Mouse (Mus musculus) embryonic facial prominence, embryonic 15.5 days (tissue): ENCODE results near the gene Dgki. TPM values are rescaled to one million over a fixed set of nuclear protein-coding genes. Genes with fewer than 3 reads are reported as not detected.
"Not testable (repeated sequence)": the region's sequence is repeated elsewhere in the genome, so short reads cannot be mapped to it uniquely, and the experiment has no call there.

Experiments
- ATAC-seq: fragments of 200-750 bp; cut with Nextera tagmentation; 2 replicates; pipeline ENCODE4 v1.8.0; 2017; ENCODE audit warnings: low read depth, moderate TSS enrichment; ENCODE audit not compliant: insufficient number of reproducible peaks, low FRiP score, low TSS enrichment
- H3K27ac ChIP-seq: fragments of 300-500 bp; sonication (generic); replicated peaks from 2 replicates; pipeline ENCODE4 v1.5.1; 2015; ENCODE audit warnings: mild to moderate bottlenecking, inconsistent platforms
- H3K27me3 ChIP-seq: fragments of 300-500 bp; sonication (generic); 2 replicates; pipeline ENCODE4 v1.6.1; 2015; ENCODE audit warnings: inconsistent platforms
- H3K36me3 ChIP-seq: fragments of 300-500 bp; sonication (generic); 2 replicates; pipeline ENCODE4 v1.6.1; 2015; ENCODE audit warnings: mild to moderate bottlenecking, inconsistent platforms
- H3K4me1 ChIP-seq: fragments of 300-500 bp; sonication (generic); 2 replicates; pipeline ENCODE4 v1.6.1; 2015; ENCODE audit warnings: inconsistent platforms
- H3K4me2 ChIP-seq: fragments of 300-500 bp; sonication (generic); replicated peaks from 2 replicates; pipeline ENCODE4 v1.6.1; 2015; ENCODE audit warnings: mild to moderate bottlenecking, inconsistent platforms
- H3K4me3 ChIP-seq: fragments of 300-500 bp; sonication (generic); replicated peaks from 2 replicates; pipeline ENCODE4 v1.5.1; 2015; ENCODE audit warnings: mild to moderate bottlenecking, inconsistent platforms
- H3K9ac ChIP-seq: fragments of 300-500 bp; sonication (generic); 2 replicates; pipeline ENCODE4 v1.6.1; 2015; ENCODE audit warnings: inconsistent platforms
- H3K9me3 ChIP-seq: fragments of 300-500 bp; sonication (generic); replicated peaks from 2 replicates; pipeline ENCODE4 v1.6.1; 2016; ENCODE audit warnings: inconsistent platforms
- WGBS: fragments of 180-500 bp; shearing (Covaris S2); methylation state at CpG from one replicate; pipeline ENCODE4 v1.1.7; 2015; 5-methylcytosine and 5-hydroxymethylcytosine counted together
- polyA plus RNA-seq: library from polyadenylated mRNA; unstranded; fragments of >200 nt; fragmentation: Nextera tagmentation; extraction: Ambion mirVana; gene quantifications from 2 replicates; pipeline ENCODE4 v1.2.1, GENCODE M21; 2015

The Dgki gene
- polyA plus RNA-seq, 1 experiment from 2014 or later, result 0.83 TPM

- Histone ChIP-seq H3K27me3 (no peaks in the 10 kb centered on the region), H3K36me3 (no peaks in the 10 kb centered on the region), H3K4me1 (peaks cover 23% of the 10 kb centered on the region), H3K4me2 (no peak overlapping the region), H3K27ac (no peak overlapping the region), H3K9me3 (no peaks in the 10 kb centered on the region), H3K4me3 (no peak overlapping the region), H3K9ac (no peak overlapping the region)
- ATAC-seq, result no peak
- 90% methylated on average over 4 of the region's 4 CpGs for WGBS
These were observed 152.5 kb downstream of the Dgki start for GRCm38 (mm10) chr6:37147431-37148022.

DNA sequence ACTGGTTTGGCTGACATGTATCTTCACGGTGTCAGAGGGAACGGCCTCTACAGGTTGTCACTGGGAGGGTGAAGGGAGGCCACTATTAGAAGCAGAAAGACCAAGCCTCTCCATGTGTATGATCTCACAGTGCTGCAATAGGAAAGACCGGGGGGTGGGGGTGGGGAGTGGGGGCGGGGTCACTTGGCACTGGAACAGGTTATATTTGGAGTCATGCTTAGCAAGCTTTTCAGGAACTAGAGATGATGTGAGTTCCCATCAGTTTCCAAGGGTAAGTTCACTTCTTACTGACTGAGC is 156.2 kb downstream of the Dgki start:
- Histone ChIP-seq H3K27ac (peak overlapping the region; percentile 63; the same call in 1 of the 2 replicates), H3K4me2 (0 out of 2 replicates have a peak overlapping the region, but pooled peaks have one; percentile 2), H3K4me1 (peaks cover 23% of the 10 kb centered on the region), H3K9ac (no peak overlapping the region), H3K27me3 (no peaks in the 10 kb centered on the region), H3K9me3 (no peaks in the 10 kb centered on the region), H3K4me3 (no peak overlapping the region), H3K36me3 (no peaks in the 10 kb centered on the region)
- 44% methylated on average over 4 of the region's 4 CpGs for WGBS
- peak; percentile 70 for ATAC-seq

- H3K4me2 ChIP-seq, result 0 out of 2 replicates have a peak overlapping the region, but pooled peaks have one; percentile 2
- peaks cover 23% of the 10 kb centered on the region for H3K4me1 ChIP-seq
- H3K27ac ChIP-seq, result peak overlapping the region; percentile 63
- H3K9me3 ChIP-seq, result no peaks in the 10 kb centered on the region
- ATAC-seq, result peak; percentile 67
- no peak overlapping the region for H3K9ac ChIP-seq
- H3K27me3 ChIP-seq, result no peaks in the 10 kb centered on the region
- WGBS, result 60% methylated on average over 11 of the region's 11 CpGs
- H3K36me3 ChIP-seq, result no peaks in the 10 kb centered on the region
- no peak overlapping the region for H3K4me3 ChIP-seq
These were observed 156.8 kb downstream of the Dgki start for GRCm38 (mm10) chr6:37142991-37143866.

GRCm38 (mm10) chr6:37138816-37139215 is 161.2 kb downstream of the Dgki start:
- Histone ChIP-seq H3K4me2 (no peak overlapping the region), H3K27me3 (no peaks in the 10 kb centered on the region), H3K36me3 (no peaks in the 10 kb centered on the region), H3K4me3 (no peak overlapping the region), H3K9me3 (no peaks in the 10 kb centered on the region), H3K27ac (no peak overlapping the region), H3K4me1 (peaks cover 11% of the 10 kb centered on the region), H3K9ac (no peak overlapping the region)
- ATAC-seq, result no peak

- H3K36me3 ChIP-seq, result no peaks in the 10 kb centered on the region
- no peaks in the 10 kb centered on the region for H3K27me3 ChIP-seq
- ATAC-seq, result no peak
- no peaks in the 10 kb centered on the region for H3K4me1 ChIP-seq
- H3K9ac ChIP-seq, result no peak overlapping the region
- 83% methylated on average over 4 of the region's 4 CpGs for WGBS
- no peak overlapping the region for H3K4me3 ChIP-seq
- no peaks in the 10 kb centered on the region for H3K9me3 ChIP-seq
- H3K27ac ChIP-seq, result no peak overlapping the region
- no peak overlapping the region for H3K4me2 ChIP-seq
These were observed 168.7 kb downstream of the Dgki start for GRCm38 (mm10) chr6:37131257-37131656.

- Histone ChIP-seq H3K9me3 (no peaks in the 10 kb centered on the region), H3K36me3 (no peaks in the 10 kb centered on the region), H3K9ac (no peak overlapping the region), H3K27me3 (no peaks in the 10 kb centered on the region), H3K4me3 (no peak overlapping the region), H3K4me2 (no peak overlapping the region), H3K4me1 (no peaks in the 10 kb centered on the region), H3K27ac (no peak overlapping the region)
- 91% methylated on average over 19 of the region's 19 CpGs for WGBS
- no peak for ATAC-seq
These were observed 179.4 kb downstream of the Dgki start for GRCm38 (mm10) chr6:37120417-37121154.

DNA sequence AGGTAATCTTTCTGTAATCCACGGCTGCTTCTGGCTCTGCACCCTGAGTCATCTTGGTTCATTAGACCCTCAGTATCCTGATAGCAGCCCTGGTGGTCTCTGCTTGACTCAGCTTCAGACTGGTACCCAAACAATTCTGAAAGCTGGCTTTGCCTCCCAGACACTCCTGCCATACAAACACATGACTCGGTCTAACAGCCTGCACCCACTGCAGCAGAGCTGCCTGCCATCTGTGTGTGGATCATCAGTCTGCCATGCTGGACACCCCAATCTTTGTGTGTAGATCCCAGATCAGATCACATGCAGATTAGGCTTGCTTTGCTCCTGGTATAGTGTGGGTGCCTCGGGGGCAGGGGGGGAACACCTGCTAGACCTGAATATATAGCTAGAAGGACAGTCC is 180.8 kb downstream of the Dgki start:
- H3K9me3 ChIP-seq, result no peaks in the 10 kb centered on the region
- H3K27me3 ChIP-seq, result no peaks in the 10 kb centered on the region
- no peak overlapping the region for H3K4me3 ChIP-seq
- H3K4me2 ChIP-seq, result no peak overlapping the region
- H3K36me3 ChIP-seq, result no peaks in the 10 kb centered on the region
- no peak for ATAC-seq
- H3K27ac ChIP-seq, result no peak overlapping the region
- no peaks in the 10 kb centered on the region for H3K4me1 ChIP-seq
- no peak overlapping the region for H3K9ac ChIP-seq
- WGBS, result 81% methylated on average over 3 of the region's 3 CpGs

DNA sequence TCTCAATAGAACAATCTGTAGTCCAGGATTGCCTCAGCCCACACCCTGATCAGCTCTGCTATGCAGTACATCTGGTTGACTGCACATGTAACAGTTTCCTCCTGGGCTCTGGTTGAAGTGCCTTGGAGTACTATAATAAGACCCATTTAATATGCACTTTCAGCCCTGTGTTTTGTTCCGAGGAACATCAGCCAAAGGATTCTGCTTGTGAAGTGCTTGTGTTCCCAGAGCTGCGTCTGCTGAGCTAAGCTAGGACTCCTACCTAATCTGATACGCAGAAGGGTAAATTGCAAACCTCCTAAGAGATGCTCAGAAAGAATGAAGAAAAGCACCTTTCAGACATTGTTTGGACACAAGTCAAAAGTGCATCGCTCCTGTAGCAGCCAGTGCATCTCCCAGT is 186.9 kb downstream of the Dgki start:
- H3K9ac ChIP-seq, result no peak overlapping the region
- H3K4me1 ChIP-seq, result no peaks in the 10 kb centered on the region
- no peaks in the 10 kb centered on the region for H3K9me3 ChIP-seq
- no peak overlapping the region for H3K4me3 ChIP-seq
- no peak overlapping the region for H3K4me2 ChIP-seq
- no peaks in the 10 kb centered on the region for H3K36me3 ChIP-seq
- WGBS, result 81% methylated on average over 4 of the region's 4 CpGs
- no peak overlapping the region for H3K27ac ChIP-seq
- ATAC-seq, result no peak
- H3K27me3 ChIP-seq, result no peaks in the 10 kb centered on the region

- WGBS, result 90% methylated on average over 6 of the region's 6 CpGs
- not testable (repeated sequence) for H3K4me2 ChIP-seq, H3K9me3 ChIP-seq, H3K9ac ChIP-seq, H3K4me1 ChIP-seq, H3K4me3 ChIP-seq, H3K36me3 ChIP-seq, H3K27ac ChIP-seq, ATAC-seq, H3K27me3 ChIP-seq
These were observed 193.7 kb downstream of the Dgki start for GRCm38 (mm10) chr6:37106236-37106635.

DNA sequence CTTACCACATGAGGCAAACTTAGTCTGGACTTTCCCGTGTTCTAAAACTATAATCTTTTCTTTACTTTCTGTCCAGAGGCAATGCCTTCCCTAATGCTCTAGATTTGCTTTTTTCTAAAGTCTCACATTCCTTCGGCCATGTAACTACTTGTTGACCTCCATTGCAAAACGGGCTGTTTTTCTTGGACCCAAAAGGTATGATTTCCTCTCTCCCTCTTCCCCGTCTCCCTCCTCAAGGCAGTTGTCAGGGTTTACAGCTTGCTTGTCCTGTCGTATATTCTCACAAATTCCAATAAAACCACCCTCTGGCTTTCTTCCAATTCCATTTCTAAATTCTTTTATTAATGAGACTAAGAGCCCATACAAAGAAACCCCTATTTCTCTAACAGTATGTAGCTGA is 199.6 kb downstream of the Dgki start:
- Histone ChIP-seq H3K27ac (no peak overlapping the region), H3K27me3 (0 out of 2 replicates have a peak, but pooled peaks cover under 1% of the 10 kb centered on the region), H3K4me1 (no peaks in the 10 kb centered on the region), H3K4me2 (no peak overlapping the region), H3K9me3 (no peaks in the 10 kb centered on the region), H3K9ac (no peak overlapping the region), H3K4me3 (no peak overlapping the region), H3K36me3 (no peaks in the 10 kb centered on the region)
- ATAC-seq, result no peak
- WGBS, result 48% methylated on average over 5 of the region's 5 CpGs

GRCm38 (mm10) chr6:37097356-37098155 is 202.4 kb downstream of the Dgki start:
- no peaks in the 10 kb centered on the region for H3K9me3 ChIP-seq
- peak overlapping the region; percentile 30 for H3K4me3 ChIP-seq
- 46% methylated on average over 18 of the region's 18 CpGs for WGBS
- ATAC-seq, result peak; percentile 69; the same call in 1 of the 2 replicates
- no peaks in the 10 kb centered on the region for H3K36me3 ChIP-seq
- 0 out of 2 replicates have a peak, but pooled peaks cover 3% of the 10 kb centered on the region for H3K27me3 ChIP-seq
- no peaks in the 10 kb centered on the region for H3K4me1 ChIP-seq
- peak overlapping the region; percentile 59 for H3K27ac ChIP-seq
- H3K4me2 ChIP-seq, result peak overlapping the region; percentile 43
- no peak overlapping the region for H3K9ac ChIP-seq
